8 mouse cellular contexts compared by ENCODE assay signal in genomic region chr5:105858754-105859694, GRCm38 (mm10). TPM values are rescaled to one million over a fixed set of nuclear protein-coding genes. Genes with fewer than 3 reads are reported as not detected.
DNase-seq lines count a peak whose midpoint lies in the region; TF ChIP-seq lines count a peak whose summit lies in the region.

No protein-coding gene starts in this region.

- H3K36me3 ChIP-seq in kidney, adult 2 months (ENCODE audit: control insufficient read depth, insufficient read depth, low read length), result no peaks in the 10 kb centered on the region

- WGBS in kidney, adult 2 months, result 77% methylated on average over 8 of the region's 8 CpGs

- no peak overlapping the region for H3K4me3 ChIP-seq in kidney, adult 2 months (ENCODE audit: insufficient read depth, low read depth, low read length)
- no peak overlapping the region for H3K4me3 ChIP-seq in embryonic fibroblast, embryonic 13.5 days (ENCODE audit: insufficient read depth, low read length)

- TF ChIP-seq CTCF in kidney, adult 2 months (conservative IDR thresholded peaks at IDR 0.05; ENCODE audit: insufficient read depth, insufficient read length, low read depth, low read length), result no peak
- no peak for TF ChIP-seq CTCF in embryonic fibroblast, embryonic 13.5 days (IDR thresholded peaks at IDR 0.05; ENCODE audit: borderline replicate concordance, insufficient read depth, low read length)

- 0 out of 2 replicates have a peak overlapping the region, but pooled peaks have one; percentile 24 for H3K27ac ChIP-seq in kidney, adult 2 months (ENCODE audit: insufficient read depth, low read depth, low read length)
- H3K27ac ChIP-seq in embryonic fibroblast, embryonic 13.5 days (ENCODE audit: insufficient read depth, low read length), result peak overlapping the region; percentile 75

- no peak for TF ChIP-seq POLR2A in kidney, adult 2 months (IDR thresholded peaks at IDR 0.05; ENCODE audit: low read depth, low read length)
- TF ChIP-seq POLR2A in embryonic fibroblast, embryonic 13.5 days (IDR thresholded peaks at IDR 0.05; ENCODE audit: low read depth, low read length), result no peak

- H3K27me3 ChIP-seq in kidney, adult 2 months (replicated peaks; ENCODE audit: control insufficient read depth, insufficient read depth, low read length), result no peaks in the 10 kb centered on the region

- no peaks in the 10 kb centered on the region for H3K4me1 ChIP-seq in kidney, adult 2 months (ENCODE audit: control insufficient read depth, insufficient read depth, low read length)
- 0 out of 2 replicates have a peak, but pooled peaks cover 3% of the 10 kb centered on the region for H3K4me1 ChIP-seq in embryonic fibroblast, embryonic 13.5 days (ENCODE audit: control insufficient read depth, insufficient read depth, low read length)

- peak; percentile 60 for DNase-seq in kidney, adult 2 months
- DNase-seq in kidney, adult 11 months, result no peak
- peak; percentile 27 to 52 for DNase-seq in kidney, postnatal 4 days
- DNase-seq in skeletal muscle tissue, adult 2 months (ENCODE audit: low read depth, low spot score), result peak; percentile 45
- DNase-seq in spleen, postnatal 36 days (ENCODE audit: low spot score in 2 of 2), result no peak
- DNase-seq in layer of hippocampus, postnatal 36 days, result no peak
- no peak for DNase-seq in retina, embryonic 14.5 days (ENCODE audit: low spot score)

RNA-seq across cellular contexts. Expression of gene Zfp326, which starts 17.3 kb away (rescaled TPM):
- polyA plus RNA-seq in kidney, adult 2 months (2012; rRNA removed), result 6.4 and 7.5 TPM in 2 replicates
- polyA plus RNA-seq in embryonic fibroblast, embryonic 13.5 days (2011; ENCODE audit: insufficient read length, low read depth, missing spikeins), result 32.6 and 37.7 TPM in 2 replicates
- 10 to 100 TPM; 38.8 to 41.3 TPM for total RNA-seq in layer of hippocampus, postnatal 36 days (2021)

Comparison
In these comparisons a context has a peak if more than half of its experiments do, and no peak if none do; other contexts are left out.
1. DNase-seq: peak in kidney, adult 2 months (single experiment), kidney, postnatal 4 days (2 of 2) and skeletal muscle tissue, adult 2 months (single experiment); none in kidney, adult 11 months (single experiment), spleen, postnatal 36 days (0 of 2), layer of hippocampus, postnatal 36 days (0 of 2) and retina, embryonic 14.5 days (single experiment).